ENCODE assay signal across 9 mouse cellular contexts in genomic region chr1:63658016-63658415, GRCm38 (mm10). TPM values are rescaled to one million over a fixed set of nuclear protein-coding genes. Genes with fewer than 3 reads are reported as not detected.
DNase-seq lines count a peak whose midpoint lies in the region; ATAC-seq lines count a peak whose summit lies in the region.
"Had no signal": no experiment of that assay in that cellular context is flagged by ENCODE, and none has a peak within 500 bp of the region (broad histone marks: within the 10 kb centered on the region; RNA-seq: fewer than 3 reads in every experiment).

No protein-coding gene starts in this region.

- no peak overlapping the region for H3K4me2 ChIP-seq in hindbrain, embryonic 16.5 days (ENCODE audit: low read length)
- H3K4me2 ChIP-seq in neural tube, embryonic 11.5 days (ENCODE audit: low read depth): no peak overlapping the region

- no peaks in the 10 kb centered on the region for H3K27me3 ChIP-seq in hindbrain, embryonic 16.5 days (replicated peaks; ENCODE audit: control insufficient read depth, insufficient read depth, low read length)
- H3K27me3 ChIP-seq in neural tube, embryonic 11.5 days (ENCODE audit: control insufficient read depth, insufficient read depth, low read length): peaks cover 3% of the 10 kb centered on the region; the same call in 1 of the 2 replicates

- no peak overlapping the region for H3K9ac ChIP-seq in hindbrain, embryonic 16.5 days (ENCODE audit: low read depth, low read length)
- no peak overlapping the region for H3K9ac ChIP-seq in neural tube, embryonic 11.5 days (ENCODE audit: low read length)

- DNase-seq in ovary, adult 18-20 months (ENCODE audit: low spot score): peak; percentile 11
- DNase-seq in ovary, postnatal 10 days (ENCODE audit: low spot score): no peak
- peak; percentile 44 for DNase-seq in adrenal gland, adult 2 months
- peak; percentile 87 for DNase-seq in embryo, embryonic 10.5 days (ENCODE audit: low spot score)
- DNase-seq in left cerebral cortex, postnatal 4 days: peak; percentile 67
- DNase-seq in neural tube, embryonic 11.5 days (ENCODE audit: low spot score): peak; percentile 76
- peak; percentile 66 for DNase-seq in thymus, postnatal 14 days

- no peaks in the 10 kb centered on the region for H3K9me3 ChIP-seq in hindbrain, embryonic 16.5 days (ENCODE audit: control insufficient read depth, low read length)
- no peaks in the 10 kb centered on the region for H3K9me3 ChIP-seq in neural tube, embryonic 11.5 days (ENCODE audit: control insufficient read depth, low read length)

- 0 out of 2 replicates have a peak, but pooled peaks have one; percentile 45 for ATAC-seq in hindbrain, embryonic 16.5 days
- ATAC-seq in neural tube, embryonic 11.5 days (ENCODE audit: insufficient read depth, low FRiP score, low TSS enrichment): no peak

- H3K4me3 ChIP-seq in hindbrain, embryonic 16.5 days (ENCODE audit: low read length): no peak overlapping the region
- no peak overlapping the region for H3K4me3 ChIP-seq in neural tube, embryonic 11.5 days (ENCODE audit: low read depth, low read length)

- intact Hi-C loops in left cerebral cortex, postnatal 4 days (cut with DNase I): loop anchor here (5.0 to 10.0 kb wide), 2 partner anchors 1049 to 1347 kb away; no protein-coding TSS in a partner anchor

- H3K27ac ChIP-seq in hindbrain, embryonic 16.5 days (ENCODE audit: low read depth, low read length): no peak overlapping the region
- no peak overlapping the region for H3K27ac ChIP-seq in neural tube, embryonic 11.5 days (ENCODE audit: low read depth, low read length)

- H3K36me3 ChIP-seq in hindbrain, embryonic 16.5 days (ENCODE audit: control insufficient read depth, insufficient read depth, low read length): no peaks in the 10 kb centered on the region
- H3K36me3 ChIP-seq in neural tube, embryonic 11.5 days (ENCODE audit: control insufficient read depth, insufficient read depth, low read length): no peaks in the 10 kb centered on the region

- WGBS in hindbrain, embryonic 16.5 days: 8% methylated on average over 6 of the region's 6 CpGs
- WGBS in neural tube, embryonic 11.5 days: 18% methylated on average over 6 of the region's 6 CpGs

- no peaks in the 10 kb centered on the region for H3K4me1 ChIP-seq in hindbrain, embryonic 16.5 days (ENCODE audit: control insufficient read depth, insufficient read depth, low read depth, low read length)
- H3K4me1 ChIP-seq in neural tube, embryonic 11.5 days (ENCODE audit: control insufficient read depth, insufficient read depth, low read length): no peaks in the 10 kb centered on the region

RNA-seq across cellular contexts. Expression of gene Dytn, which starts 28.7 kb away (rescaled TPM):
- total RNA-seq in adrenal gland, adult 2 months (2021): not detected
- not detected in 2 replicates for polyA plus RNA-seq in adrenal gland, adult 2 months (2012; rRNA removed)
- polyA plus RNA-seq in hindbrain, embryonic 16.5 days (2015; fragmentation: Nextera tagmentation; extraction: Ambion mirVana): 0.09 and 0.20 TPM in 2 replicates
- not detected for total RNA-seq in left cerebral cortex, postnatal 4 days (2021)
- polyA plus RNA-seq in neural tube, embryonic 11.5 days (2014; fragmentation: Nextera tagmentation; extraction: Ambion mirVana): not detected in 2 replicates
- polyA plus RNA-seq: small intestine, adult 2 months had no signal

RNA-seq across cellular contexts. Expression of gene Gm39653, which starts 42.2 kb away (rescaled TPM):
- not detected for total RNA-seq in adrenal gland, adult 2 months (2021)
- polyA plus RNA-seq in adrenal gland, adult 2 months (2012; rRNA removed): not detected in 2 replicates
- polyA plus RNA-seq in hindbrain, embryonic 16.5 days (2015; fragmentation: Nextera tagmentation; extraction: Ambion mirVana): not detected in 2 replicates
- total RNA-seq in left cerebral cortex, postnatal 4 days (2021): not detected
- not detected in 2 replicates for polyA plus RNA-seq in neural tube, embryonic 11.5 days (2014; fragmentation: Nextera tagmentation; extraction: Ambion mirVana)
- polyA plus RNA-seq: small intestine, adult 2 months had no signal
